Mouse (Mus musculus) limb, embryonic 14.5 days (tissue): ENCODE measurements around the gene Wnt5a. TPM values are rescaled to one million over a fixed set of nuclear protein-coding genes. Genes with fewer than 3 reads are reported as not detected.

Experiments used
- ATAC-seq: fragments of 200-750 bp; cut with Nextera tagmentation; 2 replicates; pipeline ENCODE4 v1.8.0; 2017; ENCODE audit warnings: low read depth, moderate number of reproducible peaks, moderate TSS enrichment; ENCODE audit not compliant: low FRiP score
- DNase-seq: peaks from one replicate; pipeline ENCODE4 v3.0.0-alpha.2; 2015; ENCODE audit warnings: low spot score
- H3K27ac ChIP-seq: fragments of 300-500 bp; sonication (generic); replicated peaks from 2 replicates; pipeline ENCODE4 v1.5.1; 2014; ENCODE audit warnings: low read depth, mild to moderate bottlenecking, low read length, moderate library complexity, mixed read lengths
- H3K27me3 ChIP-seq: fragments of 300-500 bp; sonication (generic); 2 replicates; pipeline ENCODE4 v1.6.1; 2014; ENCODE audit warnings: low read length, mixed read lengths; ENCODE audit not compliant: control insufficient read depth, insufficient read depth
- H3K36me3 ChIP-seq: fragments of 300-500 bp; sonication (generic); 2 replicates; pipeline ENCODE4 v1.6.1; 2014; ENCODE audit warnings: mild to moderate bottlenecking, low read length, moderate library complexity, mixed read lengths; ENCODE audit not compliant: control insufficient read depth, insufficient read depth
- H3K4me1 ChIP-seq: fragments of 300-500 bp; sonication (generic); 2 replicates; pipeline ENCODE4 v1.6.1; 2014; ENCODE audit warnings: antibody characterized with exemption, low read length, mixed read lengths; ENCODE audit not compliant: control insufficient read depth, insufficient read depth
- H3K4me2 ChIP-seq: fragments of 300-500 bp; sonication (generic); replicated peaks from 2 replicates; pipeline ENCODE4 v1.6.1; 2014; ENCODE audit warnings: low read depth, mild to moderate bottlenecking, low read length, moderate library complexity; ENCODE audit not compliant: severe bottlenecking
- H3K4me3 ChIP-seq: fragments of 300-500 bp; sonication (generic); replicated peaks from 2 replicates; pipeline ENCODE4 v1.5.1; 2014; ENCODE audit warnings: low read length
- H3K9ac ChIP-seq: fragments of 300-500 bp; sonication (generic); 2 replicates; pipeline ENCODE4 v1.6.1; 2014; ENCODE audit warnings: mild to moderate bottlenecking, low read depth, low read length, moderate library complexity; ENCODE audit not compliant: severe bottlenecking
- H3K9me3 ChIP-seq: fragments of 300-500 bp; sonication (generic); 2 replicates; pipeline ENCODE4 v1.6.1; 2016; ENCODE audit warnings: low read length; ENCODE audit not compliant: control insufficient read depth
- POLR2A ChIP-seq: fragments of 200-500 bp; IDR thresholded peaks from 2 replicates; pipeline ENCODE4 v1.8.0; 2012; ENCODE audit warnings: inconsistent platforms, mild to moderate bottlenecking, moderate library complexity, borderline replicate concordance; ENCODE audit not compliant: insufficient read depth, insufficient read length; ENCODE audit errors: extremely low read depth
- WGBS: fragments of 180-500 bp; shearing (Covaris S2); extraction: QIAGEN DNeasy Blood & Tissue Kit; methylation state at CpG from one replicate; pipeline ENCODE4 v1.1.7; 2014; 5-methylcytosine and 5-hydroxymethylcytosine counted together
- polyA plus RNA-seq, 2 experiments: library from polyadenylated mRNA; depleted of rRNA in 1 of 2; stranded (reverse) in 1 of 2; unstranded in 1 of 2; fragments of >200 nt; fragmentation: Nextera tagmentation in 1 of 2; extraction: Ambion mirVana in 1 of 2; gene quantifications; 2 replicates each; pipeline versions ENCODE4 v1.2.1 to v1.2.3; 2012 to 2014

Wnt5a gene
- polyA plus RNA-seq, 2 experiments = 103 to 108 TPM

GRCm38 (mm10) chr14:28506376-28506831, 1.9 kb downstream of the Wnt5a start:
- Histone ChIP-seq H3K9me3 (no peaks in the 10 kb centered on the region), H3K4me3 (peak overlapping the region; percentile 87), H3K27ac (peak overlapping the region; percentile 99), H3K36me3 (peaks cover 27% of the 10 kb centered on the region), H3K27me3 (no peaks in the 10 kb centered on the region), H3K4me1 (peaks cover 14% of the 10 kb centered on the region), H3K9ac (peak overlapping the region; percentile 98), H3K4me2 (peak overlapping the region; percentile 82)
- no peak for TF ChIP-seq POLR2A
- peak; percentile 84 for DNase-seq
- 0 out of 2 replicates have a peak, but pooled peaks have one; percentile 14 for ATAC-seq
- under 1% methylated on average over 29 of the region's 29 CpGs for whole genome bisulfite sequencing

DNA sequence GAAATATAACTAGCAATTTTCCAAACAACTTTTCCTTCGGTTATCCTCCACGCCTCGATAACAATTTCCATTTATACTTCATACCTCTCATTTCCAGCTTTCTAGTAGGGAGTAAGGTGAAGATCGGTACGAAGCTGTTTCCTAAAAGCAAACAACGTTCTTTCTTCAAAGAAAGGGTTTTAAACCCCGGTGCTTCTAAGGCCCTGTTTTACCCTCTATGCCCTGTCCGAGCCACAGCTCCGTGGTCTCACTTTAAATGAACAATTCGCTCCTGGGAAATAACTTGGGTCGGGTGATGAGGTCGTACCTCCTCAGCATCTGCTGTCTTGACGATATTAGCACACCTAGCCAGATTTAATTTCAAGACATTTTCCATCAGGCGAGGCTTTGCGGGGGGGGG, 2.5 kb downstream of the Wnt5a start:
- 0 out of 2 replicates have a peak, but pooled peaks have one; percentile 15 for TF ChIP-seq POLR2A
- peak overlapping the region; percentile 98 for H3K9ac ChIP-seq
- no peaks in the 10 kb centered on the region for H3K9me3 ChIP-seq
- H3K36me3 ChIP-seq = peaks cover 30% of the 10 kb centered on the region
- DNase-seq (no peak), ATAC-seq (no peak)
- under 1% methylated on average over 15 of the region's 15 CpGs for WGBS
- peak overlapping the region; percentile 82 for H3K4me2 ChIP-seq
- no peaks in the 10 kb centered on the region for H3K27me3 ChIP-seq
- peak overlapping the region; percentile 99 for H3K27ac ChIP-seq
- peak overlapping the region; percentile 87 for H3K4me3 ChIP-seq
- peaks cover 11% of the 10 kb centered on the region for H3K4me1 ChIP-seq

- no peaks in the 10 kb centered on the region for H3K27me3 ChIP-seq
- WGBS = under 1% methylated on average over 18 of the region's 18 CpGs
- H3K36me3 ChIP-seq = peaks cover 34% of the 10 kb centered on the region
- no peaks in the 10 kb centered on the region for H3K9me3 ChIP-seq
- peak; percentile 17; the same call in 1 of the 2 replicates for ATAC-seq
- TF ChIP-seq POLR2A = no peak
- H3K9ac ChIP-seq = peak overlapping the region; percentile 98
- H3K4me1 ChIP-seq = peaks cover 8% of the 10 kb centered on the region
- peak overlapping the region; percentile 82 for H3K4me2 ChIP-seq
- DNase-seq = peak; percentile 90
- H3K27ac ChIP-seq = peak overlapping the region; percentile 99
- H3K4me3 ChIP-seq = peak overlapping the region; percentile 87
Measured at GRCm38 (mm10) chr14:28507471-28507870, 2.9 kb downstream of the Wnt5a start.

- no peak for TF ChIP-seq POLR2A
- Histone ChIP-seq H3K4me3 (peak overlapping the region; percentile 87), H3K27me3 (no peaks in the 10 kb centered on the region), H3K9me3 (no peaks in the 10 kb centered on the region), H3K36me3 (peaks cover 45% of the 10 kb centered on the region), H3K27ac (peak overlapping the region; percentile 99), H3K4me1 (peaks cover 5% of the 10 kb centered on the region), H3K4me2 (peak overlapping the region; percentile 82), H3K9ac (peak overlapping the region; percentile 98)
- ATAC-seq (no peak), DNase-seq (no peak)
- 6% methylated on average over 27 of the region's 27 CpGs for WGBS
Measured at GRCm38 (mm10) chr14:28508288-28509258, 4.0 kb downstream of the Wnt5a start.

GRCm38 (mm10) chr14:28509441-28510340, 5.1 kb downstream of the Wnt5a start:
- peaks cover 56% of the 10 kb centered on the region for H3K36me3 ChIP-seq
- H3K9me3 ChIP-seq = no peaks in the 10 kb centered on the region
- peaks cover 5% of the 10 kb centered on the region for H3K4me1 ChIP-seq
- H3K4me2 ChIP-seq = peak overlapping the region; percentile 82
- ATAC-seq (peak; percentile 35), DNase-seq (peak; percentile 82)
- peak overlapping the region; percentile 87 for H3K4me3 ChIP-seq
- H3K9ac ChIP-seq = peak overlapping the region; percentile 98
- no peaks in the 10 kb centered on the region for H3K27me3 ChIP-seq
- WGBS = 1% methylated on average over 37 of the region's 47 CpGs
- peak overlapping the region; percentile 99 for H3K27ac ChIP-seq
- TF ChIP-seq POLR2A = 0 out of 2 replicates have a peak, but pooled peaks have one; percentile 26
